Mouse (Mus musculus) cerebellum, postnatal 10 days (tissue): ENCODE data around the gene Sgcb.
"Not testable (repeated sequence)": the region's sequence is repeated elsewhere in the genome, so short reads cannot be mapped to it uniquely, and the experiment has no call there.

Experiments
- DNase-seq, 2 experiments: peaks; one replicate each; pipeline ENCODE4 v3.0.0; 2021; ENCODE audit warnings: mixed read lengths in 2 of 2

The Sgcb gene

DNA sequence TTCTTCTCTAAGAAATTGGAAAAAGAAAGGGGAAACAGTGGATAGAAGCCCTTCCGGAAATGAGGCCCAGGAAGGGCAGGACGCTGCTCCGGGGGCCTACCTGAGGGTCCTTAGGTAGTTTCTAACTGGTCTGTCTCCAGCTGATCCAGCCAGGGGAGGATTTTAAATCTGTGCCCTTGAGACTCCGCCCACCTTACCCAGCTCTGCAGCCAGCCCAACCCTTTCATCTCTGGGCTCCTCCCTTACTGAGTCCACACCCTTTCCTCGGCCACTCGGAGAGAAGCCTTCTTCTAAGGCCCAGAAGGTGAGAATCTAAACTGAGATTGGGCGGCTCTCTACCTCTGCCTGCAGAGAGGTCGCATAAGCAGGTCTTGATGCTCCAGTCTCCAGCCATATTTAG is 15.3 kb downstream of the Sgcb start, which contains the start of gene Lrrc66:
Gene Lrrc66 (minus strand): TSS at position 236 of the 400 bp plus-strand sequence.
- DNase-seq: no peak

DNA sequence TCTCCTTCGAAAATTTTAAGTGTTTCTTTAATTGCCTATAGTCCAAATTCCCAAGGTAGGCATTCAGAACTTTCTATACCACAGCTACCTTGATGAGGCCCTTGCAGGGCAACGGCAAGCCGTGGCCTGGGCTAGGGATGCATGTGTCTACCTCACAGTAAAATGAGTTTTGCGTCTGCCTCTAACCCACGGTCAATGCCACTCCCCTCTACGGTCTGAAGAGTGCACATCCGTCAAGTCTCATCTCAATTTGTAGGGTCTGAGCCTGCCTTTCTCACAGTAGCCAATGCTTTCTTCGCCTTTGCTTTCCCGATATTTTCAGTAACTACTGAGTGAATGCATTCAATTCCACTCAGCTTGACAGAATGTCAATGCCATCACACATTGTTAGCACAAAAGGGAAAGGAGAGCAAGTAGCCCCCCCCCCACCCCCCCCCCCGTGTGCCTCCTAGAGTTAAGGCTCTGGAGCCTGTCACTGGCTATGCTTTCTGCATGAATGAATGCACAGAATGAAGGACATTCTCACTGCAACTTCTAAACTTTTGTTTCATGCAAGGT is 16.5 kb downstream of the Sgcb start:
- no peak for DNase-seq

DNA sequence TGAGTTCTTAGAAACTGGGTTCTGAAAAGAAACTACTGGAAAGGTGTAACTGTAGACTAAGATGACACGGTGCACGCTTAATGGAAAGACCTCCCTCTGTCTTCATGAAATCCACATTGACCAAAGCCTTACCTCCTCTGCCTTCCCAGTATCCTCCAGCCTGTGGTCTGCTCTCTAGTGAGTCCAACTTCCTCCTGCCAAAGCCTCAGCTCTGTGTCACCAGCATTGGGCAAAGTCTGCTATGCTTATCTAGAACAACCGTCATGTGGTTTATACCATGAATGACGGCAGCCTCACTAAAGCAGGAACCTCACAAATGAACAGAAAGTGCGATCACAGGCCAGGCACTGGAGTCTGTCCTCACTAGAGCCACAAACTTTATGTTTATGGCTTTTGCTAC is 17.4 kb downstream of the Sgcb start:
- DNase-seq: no peak

DNA sequence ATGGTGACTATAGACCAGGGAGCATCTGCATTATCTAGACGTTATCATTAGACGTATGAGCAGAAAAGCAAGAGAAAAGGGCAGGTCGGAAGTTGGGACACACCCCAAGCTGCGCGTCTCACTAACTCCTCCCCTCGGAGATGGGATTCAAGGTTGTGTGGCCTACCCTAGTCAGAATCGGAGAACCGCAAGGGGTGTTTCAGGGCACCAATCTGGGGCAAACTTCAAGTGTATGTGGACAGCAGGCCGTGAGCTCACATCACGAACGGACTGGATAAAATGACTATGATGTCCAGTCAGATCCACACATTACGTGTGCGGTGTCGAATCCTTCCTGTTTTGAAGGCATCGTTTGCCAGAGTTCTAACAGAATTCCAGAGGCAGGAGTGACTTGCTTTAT is 19.6 kb downstream of the Sgcb start:
- no peak for DNase-seq

DNA sequence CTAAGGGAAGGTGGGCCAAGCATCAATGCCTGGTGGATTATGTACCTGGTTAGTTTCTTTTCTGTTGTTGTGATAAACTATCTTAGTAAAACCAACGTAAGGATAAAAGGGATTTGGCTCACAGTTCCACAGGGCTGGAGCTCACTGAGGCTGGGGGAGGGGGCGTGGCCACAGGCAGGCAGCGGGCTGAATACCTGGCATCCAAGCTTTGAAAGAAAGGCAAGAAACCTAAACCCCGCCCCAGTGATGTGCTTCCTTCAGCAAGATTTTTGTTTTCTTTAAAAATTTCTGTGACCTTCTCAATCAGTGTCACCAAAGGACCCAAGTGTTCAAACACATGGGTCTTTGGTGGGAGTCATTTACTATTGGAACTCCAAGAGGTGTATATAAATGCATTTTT is 20.0 kb downstream of the Sgcb start:
- DNase-seq: no peak

DNA sequence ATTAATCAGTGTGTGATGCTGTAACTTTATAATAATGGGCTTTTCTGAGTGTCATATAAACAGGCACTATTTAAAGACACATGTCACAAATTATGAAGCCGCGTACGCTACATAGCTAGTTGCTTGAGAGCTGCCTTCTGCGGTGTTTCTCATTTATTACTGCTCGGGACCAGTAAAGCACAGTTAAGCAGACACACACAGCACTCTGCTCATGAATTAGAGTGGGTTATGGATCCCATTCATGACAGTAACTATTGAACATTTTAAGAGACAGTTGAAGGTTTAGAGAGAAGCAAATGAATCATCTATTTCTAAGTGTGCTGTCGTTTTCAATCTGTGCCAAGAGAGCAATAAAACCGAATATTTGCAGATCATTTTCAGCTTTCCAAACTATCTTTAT is 20.7 kb downstream of the Sgcb start:
- DNase-seq: no peak

DNA sequence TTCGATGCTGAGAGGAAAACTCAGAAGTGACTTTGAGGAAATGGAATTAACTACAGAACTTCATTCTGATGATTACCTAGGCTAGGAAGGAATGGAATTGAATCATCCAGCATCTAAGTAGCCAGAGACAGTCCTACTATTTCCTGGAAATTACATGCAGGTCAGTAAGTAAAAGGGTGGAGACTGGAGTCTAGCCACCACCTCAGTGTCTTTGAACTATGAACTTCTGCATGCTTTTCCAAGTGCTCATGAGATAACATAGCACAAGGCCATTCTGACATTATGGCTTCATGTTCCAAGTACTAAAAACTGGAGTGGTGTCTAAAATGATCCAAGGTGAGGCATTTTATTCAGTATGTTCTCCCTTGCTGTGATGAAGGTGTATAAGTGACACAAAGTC is 22.1 kb downstream of the Sgcb start:
- no peak for DNase-seq

DNA sequence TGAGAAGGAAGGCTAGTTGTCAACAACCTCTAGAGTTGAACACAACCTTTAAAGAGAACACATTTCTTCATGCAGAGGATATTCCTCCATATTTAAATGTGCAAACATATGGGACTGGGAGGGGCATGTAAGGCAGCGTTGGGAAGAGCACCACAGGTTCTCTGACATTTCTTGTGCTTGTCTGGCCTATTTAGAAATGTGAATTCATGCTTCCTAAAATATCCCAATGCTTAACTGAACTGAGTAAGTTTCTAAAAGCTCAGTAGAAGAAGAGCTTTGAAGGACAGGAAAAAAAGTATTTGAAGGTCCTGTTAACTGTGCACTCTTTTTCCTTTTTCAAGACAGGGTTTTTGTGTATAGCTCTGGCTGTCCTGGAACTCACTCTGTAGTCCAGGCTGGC is 28.6 kb downstream of the Sgcb start:
- no peak for DNase-seq

DNA sequence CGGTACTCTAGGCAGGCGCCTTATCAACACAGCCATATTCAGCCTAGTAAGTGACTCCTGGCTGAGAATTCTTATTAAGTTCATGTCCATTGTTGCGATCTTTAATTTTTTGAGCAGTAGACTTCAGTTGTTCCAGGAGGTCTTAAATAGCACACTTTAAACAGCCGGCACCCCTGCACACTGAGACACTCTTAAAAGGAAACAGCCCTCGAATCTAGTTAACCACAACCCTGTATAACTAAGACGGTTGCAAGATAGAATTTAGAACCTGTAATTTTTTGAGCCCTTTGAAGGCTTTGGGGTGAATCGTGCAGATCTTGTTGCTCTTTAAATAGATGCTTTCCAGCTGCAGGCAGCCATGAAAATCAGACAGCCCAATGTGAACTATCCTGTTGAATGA is 32.4 kb downstream of the Sgcb start:
- DNase-seq: no peak

DNA sequence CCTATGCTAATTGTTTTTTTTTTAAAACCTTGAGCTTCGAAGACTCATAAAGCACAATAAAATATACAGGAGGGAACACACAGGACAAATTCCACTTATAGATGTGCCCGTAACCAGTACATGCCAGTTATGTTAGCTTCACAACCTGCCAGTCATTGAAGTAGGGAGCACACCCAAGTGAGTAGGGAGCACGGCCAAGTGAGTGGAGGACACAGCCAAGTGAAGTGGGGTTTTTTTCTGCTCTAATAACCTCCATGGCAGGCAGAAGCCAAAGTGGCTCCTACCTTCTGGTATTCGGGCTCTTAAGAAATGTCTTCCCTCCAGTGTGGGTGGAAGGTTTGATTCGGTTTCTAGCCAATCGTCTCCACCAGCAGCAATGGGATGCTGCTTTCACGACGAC is 34.3 kb downstream of the Sgcb start:
- DNase-seq: peak; percentile 68 to 70

DNA sequence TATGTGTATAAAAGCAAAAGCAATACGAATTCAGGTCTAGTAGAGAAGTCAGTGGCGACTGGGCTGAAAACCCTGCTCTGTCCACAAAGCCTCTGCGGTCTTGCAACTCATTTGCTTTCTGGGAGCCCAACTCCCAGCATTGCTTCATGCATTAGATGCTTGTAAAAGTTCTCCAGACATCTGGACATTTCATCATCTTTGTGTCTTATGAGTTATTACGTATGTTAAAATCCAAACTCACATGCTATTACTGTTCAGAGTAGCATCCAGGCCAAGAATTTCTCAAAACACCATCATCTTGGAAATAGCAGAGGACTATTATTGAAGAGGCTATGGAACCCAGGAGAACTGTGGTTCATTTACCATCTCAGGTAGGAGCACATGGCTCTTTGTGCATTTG is 36.5 kb downstream of the Sgcb start:
- no peak for DNase-seq

DNA sequence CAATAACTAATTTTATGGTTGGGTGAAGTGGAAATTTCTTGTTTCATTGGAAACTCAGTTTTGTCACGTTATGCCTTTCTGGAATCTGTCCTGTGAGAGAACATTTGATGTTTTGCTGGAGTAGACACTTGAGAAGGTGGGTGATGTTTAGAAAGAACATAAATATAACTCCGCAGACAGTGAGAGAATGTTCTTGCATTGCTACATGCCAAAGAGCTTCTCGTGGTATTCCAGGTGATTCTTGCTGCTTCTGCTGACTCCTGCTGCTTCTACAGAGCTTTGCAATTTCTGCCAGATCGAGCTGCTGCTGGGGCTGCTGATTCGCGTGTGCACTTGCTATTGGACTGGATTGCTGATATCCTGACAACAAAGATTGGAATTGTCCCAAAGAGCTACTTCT is 42.6 kb downstream of the Sgcb start:
- DNase-seq: no peak

DNA sequence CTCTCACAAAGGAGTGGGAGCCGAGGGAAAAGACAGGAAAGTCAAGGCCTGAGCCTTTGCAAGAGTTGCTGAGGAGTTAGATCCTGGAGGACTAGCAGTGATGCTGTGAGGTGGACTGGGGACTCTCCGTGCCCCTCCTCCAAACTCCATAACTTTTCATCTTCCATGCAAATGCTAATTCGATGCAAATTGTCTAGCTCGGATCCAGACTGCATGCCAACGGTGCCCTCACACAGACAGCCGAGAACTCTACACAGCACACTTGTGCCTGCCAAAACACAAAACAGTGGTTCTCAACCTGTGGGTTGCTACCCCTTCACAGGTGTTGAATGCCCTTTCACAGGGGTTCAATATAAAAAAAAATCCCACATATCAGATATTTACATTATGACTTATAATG is 43.0 kb downstream of the Sgcb start:
- DNase-seq: no peak

DNA sequence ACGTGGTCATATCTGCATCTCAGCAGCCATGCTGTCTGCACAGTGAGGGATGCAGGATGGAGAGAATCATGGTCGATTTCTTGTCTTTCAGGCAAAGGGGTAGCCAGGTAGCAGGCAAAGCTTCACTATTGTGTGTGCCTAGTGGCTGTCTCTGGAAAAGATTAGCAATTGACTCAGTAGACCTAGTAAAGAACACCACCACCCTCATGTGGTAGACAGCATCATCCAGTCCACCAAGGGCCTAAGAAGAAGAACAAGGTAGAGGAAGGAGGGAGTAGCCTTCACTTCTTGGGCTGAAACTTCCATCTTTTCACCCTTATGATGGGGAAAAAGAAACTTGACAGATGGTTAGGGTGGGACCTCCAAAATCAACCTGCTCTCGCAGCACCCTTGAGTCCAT is 44.7 kb downstream of the Sgcb start:
- DNase-seq: no peak

DNA sequence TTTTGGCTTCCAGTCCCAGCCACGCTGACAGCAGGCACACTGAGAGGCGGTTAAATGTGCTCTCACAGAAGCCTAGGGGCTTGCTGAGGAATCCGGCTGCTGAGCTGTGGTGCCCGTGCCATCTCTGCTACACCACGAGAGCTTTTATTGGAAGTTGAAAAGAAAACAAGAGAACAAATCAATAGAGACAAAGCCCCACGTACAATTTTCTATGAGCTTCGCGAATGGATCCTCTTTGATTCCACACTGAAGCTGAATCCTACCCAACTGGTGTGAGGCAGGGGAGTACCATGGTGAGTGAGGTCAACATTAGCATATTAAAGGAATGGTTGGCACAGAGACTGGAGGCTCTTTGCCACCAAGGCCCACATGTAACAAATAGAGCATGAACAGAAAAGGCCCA is 46.2 kb downstream of the Sgcb start:
- DNase-seq: peak; percentile 45 to 48

DNA sequence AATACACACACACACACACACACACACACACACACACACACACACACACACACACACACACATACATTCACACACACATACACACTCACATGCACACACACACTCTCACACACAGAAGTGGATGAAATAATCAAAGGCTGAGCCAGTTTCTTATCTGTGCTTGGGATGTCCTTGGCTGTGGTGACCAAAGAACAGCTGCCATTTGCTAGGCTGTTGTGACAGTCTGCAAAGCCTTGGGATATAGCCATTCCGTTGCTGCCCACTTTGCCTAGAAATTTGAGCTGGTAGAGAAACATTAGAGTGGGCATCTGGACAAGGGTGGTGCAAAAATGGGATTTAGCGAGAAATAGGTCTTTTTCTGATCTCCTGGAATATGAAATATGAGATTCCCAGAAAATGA is 47.6 kb downstream of the Sgcb start:
- DNase-seq: no peak

DNA sequence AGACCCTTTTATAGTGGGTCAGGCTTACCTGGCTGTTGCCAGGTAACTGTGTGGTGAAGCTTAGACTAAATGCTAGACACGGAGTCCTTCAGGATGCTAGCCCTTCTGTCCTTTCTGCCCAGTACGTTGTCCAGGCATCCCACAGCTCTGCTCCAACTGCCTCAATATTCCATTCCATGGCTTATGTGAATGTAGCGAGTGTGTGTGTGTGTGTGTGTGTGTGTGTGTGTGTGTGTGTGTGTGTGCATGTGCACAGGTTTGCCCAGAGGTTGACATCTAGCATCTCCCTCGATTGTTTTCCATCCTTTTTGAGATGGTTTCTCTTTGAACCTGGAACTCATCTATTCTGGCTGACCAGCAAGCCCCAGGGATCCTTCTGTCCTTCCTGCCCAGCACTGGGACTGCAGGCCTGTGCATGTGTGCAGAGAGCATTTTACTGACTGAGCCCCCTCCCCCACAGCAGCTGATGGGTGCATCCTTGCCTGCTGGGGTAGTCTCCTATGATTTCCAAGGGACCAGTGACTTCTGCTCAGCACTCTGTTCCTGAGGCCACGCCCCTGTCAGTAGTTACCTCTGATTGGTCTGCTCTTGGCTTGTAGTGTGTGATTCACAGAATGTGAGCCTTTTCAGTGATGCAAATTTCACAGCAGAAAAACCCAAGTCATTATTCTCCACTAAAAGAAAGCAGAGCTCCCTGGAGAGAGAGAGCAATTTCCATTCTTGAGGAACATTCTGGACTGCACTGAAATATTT is 48.5 kb downstream of the Sgcb start:
- DNase-seq: peak; percentile 29 to 41

DNA sequence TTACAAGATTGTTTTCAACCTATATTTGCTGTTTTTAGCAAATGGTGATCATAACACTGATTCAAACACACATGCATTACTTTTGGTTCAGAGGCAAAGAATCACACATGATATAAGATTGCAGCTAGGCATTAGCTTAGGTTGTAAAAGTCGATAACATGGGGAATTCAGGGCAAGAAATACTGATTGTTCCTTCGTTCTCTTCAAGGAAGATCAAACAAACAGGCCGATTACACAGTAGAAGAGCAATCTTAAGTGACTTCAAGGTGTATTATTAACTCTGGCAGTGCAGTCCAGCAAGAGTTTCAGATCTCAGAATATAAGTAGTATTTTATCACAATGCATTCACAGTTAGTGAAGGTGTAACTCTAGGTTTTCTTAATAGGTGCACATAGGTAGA is 60.5 kb downstream of the Sgcb start:
- DNase-seq: no peak

DNA sequence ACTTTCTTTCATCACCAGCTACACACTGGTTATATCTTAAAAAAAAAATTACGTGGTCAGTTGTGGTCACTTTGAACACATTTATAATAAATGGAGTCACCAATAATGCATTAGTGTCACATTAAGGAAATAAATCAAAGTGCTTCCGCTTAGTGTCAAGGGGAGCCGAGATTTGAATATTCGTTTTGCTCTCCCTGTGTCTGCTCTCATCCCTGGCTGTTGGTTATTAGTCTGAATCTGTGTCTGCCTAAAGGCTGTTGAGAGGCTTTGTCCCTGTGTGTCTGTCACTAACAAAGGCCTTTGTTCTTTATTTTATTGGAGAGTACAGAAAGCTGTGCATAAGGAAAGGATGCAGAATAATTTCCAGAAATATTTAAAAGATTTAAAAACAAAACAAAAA is 61.0 kb downstream of the Sgcb start:
- no peak for DNase-seq

DNA sequence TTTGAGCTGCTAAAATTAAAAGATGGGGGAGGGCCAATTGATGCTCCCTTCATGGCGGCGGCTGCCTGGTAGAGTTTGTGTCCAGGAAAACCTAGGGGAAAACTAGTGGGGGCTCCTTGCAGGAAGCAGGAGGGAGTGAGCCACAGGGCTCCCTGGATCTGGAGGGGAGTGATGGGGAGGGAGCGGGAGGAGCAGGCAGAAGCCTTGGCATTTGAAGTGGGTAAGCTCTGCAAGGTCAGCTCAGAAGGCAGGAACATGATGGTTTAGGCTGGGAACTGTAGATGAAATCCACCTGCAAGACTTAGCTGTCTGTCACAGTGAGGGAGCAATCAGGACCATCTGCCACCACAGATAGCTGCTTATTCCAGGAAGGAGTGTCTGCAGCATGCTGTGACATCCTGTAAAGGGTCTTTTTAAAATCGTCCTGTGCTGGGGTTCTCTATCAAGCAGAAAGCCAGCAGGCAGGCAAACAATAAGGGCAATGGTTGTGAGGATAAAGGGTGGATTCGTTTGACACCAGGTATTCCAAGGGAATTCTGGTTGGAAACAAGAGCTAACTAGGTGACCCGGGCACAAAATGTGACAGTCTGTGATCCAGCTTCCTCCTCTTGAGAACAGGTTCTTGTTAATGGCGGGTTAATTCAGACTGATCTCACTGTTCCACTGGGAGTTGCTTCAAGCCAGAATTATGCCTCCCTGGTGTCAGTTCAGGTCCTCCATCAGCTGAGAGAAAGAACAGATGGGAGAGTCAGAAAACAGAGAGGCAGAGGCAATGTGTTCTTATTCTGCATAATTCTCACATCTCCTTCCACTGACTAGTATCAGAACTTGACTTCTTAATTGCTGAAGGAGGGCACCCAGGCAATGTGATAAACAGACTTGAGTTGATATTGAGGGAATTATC is 62.1 kb downstream of the Sgcb start:
- DNase-seq: peak; percentile 71 to 72

DNA sequence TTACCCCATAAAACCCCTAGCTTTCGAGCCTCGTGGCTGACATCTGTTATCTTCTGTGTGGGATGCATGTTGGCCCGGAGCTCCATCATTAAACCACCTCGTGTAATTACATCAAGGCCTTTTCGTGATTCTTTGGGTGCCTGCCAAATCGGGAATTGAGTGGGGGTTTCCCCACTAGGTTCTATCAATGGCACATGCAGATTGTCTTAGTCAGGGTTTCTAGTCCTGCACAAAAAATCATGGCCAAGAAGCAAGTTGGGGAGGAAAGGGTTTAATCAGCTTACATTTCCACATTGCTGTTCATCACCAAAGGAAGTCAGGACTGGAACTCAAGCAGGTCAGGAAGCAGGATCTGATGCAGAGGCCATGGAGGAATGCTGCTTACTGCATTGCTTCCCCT is 63.6 kb downstream of the Sgcb start:
- not testable (repeated sequence) for DNase-seq
